Comparison of ENCODE assay signal across 10 mouse cellular contexts in the genomic region with DNA sequence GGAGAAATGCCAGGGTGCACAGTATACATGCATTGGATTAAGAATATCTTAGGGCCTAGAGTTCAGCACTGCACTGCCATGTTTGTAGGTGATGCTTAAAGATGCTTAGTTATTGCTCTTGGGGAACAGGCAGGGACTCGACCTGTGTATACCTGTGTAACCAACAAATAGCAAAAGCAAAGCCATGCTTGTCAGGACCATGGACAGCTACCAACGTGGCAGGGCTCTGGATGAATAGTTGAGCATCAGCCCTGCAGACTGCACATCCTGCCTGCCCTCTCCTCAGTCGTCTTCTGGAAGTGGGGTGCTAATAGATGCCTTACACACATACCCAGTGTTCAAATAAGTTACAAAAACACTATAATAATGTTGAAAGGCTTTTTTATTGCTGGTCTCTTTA.
DNase-seq lines count a peak whose midpoint lies in the region; ATAC-seq and TF ChIP-seq lines count a peak whose summit lies in the region.
"Had no signal": no experiment of that assay in that cellular context is flagged by ENCODE, and none has a peak within 500 bp of the region (broad histone marks: within the 10 kb centered on the region; RNA-seq: fewer than 3 reads in every experiment).

No protein-coding gene starts in this region.

- H3K4me1 ChIP-seq in intestine, embryonic 15.5 days (replicated peaks): no peaks in the 10 kb centered on the region
- H3K4me1 ChIP-seq: embryonic facial prominence, embryonic 15.5 days; megakaryocyte, embryonic 14.5 days had no signal

- no peak overlapping the region for H3K27ac ChIP-seq in intestine, embryonic 15.5 days
- H3K27ac ChIP-seq: embryonic facial prominence, embryonic 15.5 days had no signal

- H3K9ac ChIP-seq in intestine, embryonic 15.5 days: no peak overlapping the region
- H3K9ac ChIP-seq: embryonic facial prominence, embryonic 15.5 days had no signal

- no peak overlapping the region for H3K4me3 ChIP-seq in intestine, embryonic 15.5 days (replicated peaks)
- H3K4me3 ChIP-seq: embryonic facial prominence, embryonic 15.5 days; megakaryocyte, embryonic 14.5 days had no signal

- peak; percentile 4 for DNase-seq in right cerebral cortex, postnatal 4 days
- DNase-seq in right cerebral cortex, adult 18-20 months: no peak
- DNase-seq in brain, embryonic 14.5 days (ENCODE audit: low read depth): peak; percentile 36
- peak; percentile 17 for DNase-seq in kidney, adult 11 months
- peak; percentile 62 for DNase-seq in lung, postnatal 10 days
- peak; percentile 30 to 79 for DNase-seq in urinary bladder, postnatal 4 days (ENCODE audit: low spot score in 2 of 2)

- H3K9me3 ChIP-seq in intestine, embryonic 15.5 days: no peaks in the 10 kb centered on the region
- H3K9me3 ChIP-seq: embryonic facial prominence, embryonic 15.5 days had no signal

- no peak for TF ChIP-seq CTCF in brain, embryonic 14.5 days (IDR thresholded peaks at IDR 0.05; ENCODE audit: borderline replicate concordance, extremely low read depth, insufficient read depth, insufficient read length)

- no peak for TF ChIP-seq POLR2A in brain, embryonic 14.5 days (IDR thresholded peaks at IDR 0.05; ENCODE audit: borderline replicate concordance, extremely low read depth, insufficient read depth, insufficient read length, poor library complexity, severe bottlenecking)

- H3K36me3 ChIP-seq in intestine, embryonic 15.5 days: no peaks in the 10 kb centered on the region
- H3K36me3 ChIP-seq: embryonic facial prominence, embryonic 15.5 days had no signal

- WGBS in intestine, embryonic 15.5 days: 3% methylated on average over 3 of the region's 3 CpGs

- ATAC-seq in intestine, embryonic 15.5 days: no peak
- ATAC-seq in frontal cortex, adult (ENCODE audit: low TSS enrichment): no peak

- H3K4me2 ChIP-seq in intestine, embryonic 15.5 days (replicated peaks): no peak overlapping the region
- H3K4me2 ChIP-seq: embryonic facial prominence, embryonic 15.5 days had no signal

- H3K27me3 ChIP-seq in intestine, embryonic 15.5 days (replicated peaks): no peaks in the 10 kb centered on the region
- H3K27me3 ChIP-seq: embryonic facial prominence, embryonic 15.5 days; megakaryocyte, embryonic 14.5 days had no signal
